Mouse (Mus musculus): Measurements from ENCODE around the gene Fam155a.

- TF ChIP-seq POLR2A (IDR thresholded peaks at IDR 0.05; ENCODE audit: insufficient read length, low read depth) = no peak
- no peak for TF ChIP-seq E2F4 (IDR thresholded peaks at IDR 0.05; ENCODE audit: insufficient read depth)
- TF ChIP-seq TCF3 (IDR thresholded peaks at IDR 0.05; ENCODE audit: insufficient read length, low read depth) = no peak
Observed at GRCm38 (mm10) chr8:9521577-9521976, 249.4 kb downstream of the Fam155a start.

Measured in myocyte (in vitro differentiated cells).